In genomic region chr19:3586540-3586939, GRCm38 (mm10) we compare ENCODE assay signal across 8 mouse cellular contexts. TPM values are rescaled to one million over a fixed set of nuclear protein-coding genes. Genes with fewer than 3 reads are reported as not detected.
DNase-seq lines count a peak whose midpoint lies in the region; ATAC-seq lines count a peak whose summit lies in the region.

No protein-coding gene starts in this region.

- no peak overlapping the region for H3K4me3 ChIP-seq in heart, embryonic 11.5 days (ENCODE audit: low read depth, low read length)
- H3K4me3 ChIP-seq in limb, embryonic 10.5 days, result no peak overlapping the region

- H3K4me2 ChIP-seq in heart, embryonic 11.5 days, result no peak overlapping the region

- intact Hi-C loops in gastrocnemius, postnatal 14 days (cut with DNase I; ENCODE audit: low total_unique reads), result no loop called here

- peak; percentile 93 for DNase-seq in heart, adult 11 months
- peak; percentile 47 for DNase-seq in CD4-positive helper T cell, adult 2 months (ENCODE audit: low read depth, low spot score)
- peak; percentile 71 for DNase-seq in adrenal gland, postnatal 25 days
- peak; percentile 48 for DNase-seq in gastrocnemius, postnatal 14 days
- DNase-seq in limb, embryonic 10.5 days (ENCODE audit: low spot score), result peak; percentile 76
- peak; percentile 22 to 52 for DNase-seq in natural killer cell, adult 2 months (ENCODE audit: low spot score in 2 of 2)
- DNase-seq in thymus, postnatal 4 days, result peak; percentile 81

- peaks cover 4% of the 10 kb centered on the region; the same call in 1 of the 2 replicates for H3K4me1 ChIP-seq in heart, embryonic 11.5 days (ENCODE audit: control insufficient read depth, insufficient read depth, low read length)
- H3K4me1 ChIP-seq in limb, embryonic 10.5 days, result no peaks in the 10 kb centered on the region

- no peaks in the 10 kb centered on the region for H3K9me3 ChIP-seq in heart, embryonic 11.5 days (replicated peaks; ENCODE audit: control insufficient read depth, low read length)
- H3K9me3 ChIP-seq in limb, embryonic 10.5 days (replicated peaks), result no peaks in the 10 kb centered on the region

- no peak for ATAC-seq in heart, embryonic 11.5 days (replicated peaks; ENCODE audit: insufficient number of reproducible peaks, low FRiP score, low TSS enrichment)

- no peak overlapping the region for H3K27ac ChIP-seq in heart, embryonic 11.5 days (ENCODE audit: low read depth, low read length)
- H3K27ac ChIP-seq in limb, embryonic 10.5 days, result no peak overlapping the region

- H3K9ac ChIP-seq in heart, embryonic 11.5 days (ENCODE audit: low read depth, low read length), result no peak overlapping the region

- no peaks in the 10 kb centered on the region for H3K27me3 ChIP-seq in heart, embryonic 11.5 days (ENCODE audit: control insufficient read depth, insufficient read depth, low read length)
- no peaks in the 10 kb centered on the region for H3K27me3 ChIP-seq in limb, embryonic 10.5 days (ENCODE audit: low read depth, poor library complexity, severe bottlenecking)

- 35% methylated on average over 1 of the region's 1 CpGs for WGBS in heart, embryonic 11.5 days (ENCODE audit: insufficient replicate concordance)
- 26% methylated on average over 1 of the region's 1 CpGs for WGBS in limb, embryonic 10.5 days

- peaks cover 14% of the 10 kb centered on the region for H3K36me3 ChIP-seq in heart, embryonic 11.5 days (ENCODE audit: control insufficient read depth, insufficient read depth, low read length)
- H3K36me3 ChIP-seq in limb, embryonic 10.5 days, result peaks cover 90% of the 10 kb centered on the region

RNA-seq across cellular contexts. Expression of gene Ppp6r3, which starts 11.0 kb away (rescaled TPM):
- 57.9 and 63.6 TPM in 2 replicates for polyA plus RNA-seq in heart, embryonic 11.5 days (2014; fragmentation: Nextera tagmentation; extraction: Ambion mirVana)
- 112 and 119 TPM in 2 replicates for total RNA-seq in adrenal gland, postnatal 25 days (2021)
- 10 to 100 TPM; 50.9 to 55.0 TPM for total RNA-seq in gastrocnemius, postnatal 14 days (2021)
- polyA plus RNA-seq in limb, embryonic 10.5 days (2016; fragmentation: Nextera tagmentation; extraction: Ambion mirVana), result 68.5 and 82.4 TPM in 2 replicates

Comparison
In these comparisons a context has a peak if more than half of its experiments do, and no peak if none do; other contexts are left out.
1. DNase-seq: peak in every context shown above with its lines; median percentile 93 in heart, adult 11 months; 81 in thymus, postnatal 4 days; 76 in limb, embryonic 10.5 days; 71 in adrenal gland, postnatal 25 days; 48 in gastrocnemius, postnatal 14 days; 47 in CD4-positive helper T cell, adult 2 months; 37 in natural killer cell, adult 2 months.